28 mouse cellular contexts compared by ENCODE assay signal in the genomic region with DNA sequence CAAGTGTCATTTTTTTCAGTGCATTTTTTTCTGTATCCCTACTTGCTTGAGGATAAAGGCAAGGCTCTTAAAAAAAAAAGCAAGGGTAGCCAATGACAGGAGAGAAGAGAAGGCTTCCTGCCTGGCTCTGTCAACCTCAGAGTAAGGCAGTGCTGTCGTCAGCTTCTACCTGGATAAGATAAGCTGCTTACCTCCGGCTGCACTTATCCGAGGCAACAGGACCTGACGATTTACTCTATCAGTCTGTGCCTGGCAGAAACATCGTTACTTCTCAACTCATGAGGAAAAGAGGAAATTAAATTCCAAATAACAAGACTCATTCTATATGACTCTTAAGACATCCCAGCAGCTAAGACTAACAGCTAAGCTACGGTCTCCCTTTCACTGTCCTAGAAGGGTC. TPM values are rescaled to one million over a fixed set of nuclear protein-coding genes. Genes with fewer than 3 reads are reported as not detected.
DNase-seq lines count a peak whose midpoint lies in the region; ATAC-seq lines count a peak whose summit lies in the region.
"Had no signal": no experiment of that assay in that cellular context is flagged by ENCODE, and none has a peak within 500 bp of the region (broad histone marks: within the 10 kb centered on the region; RNA-seq: fewer than 3 reads in every experiment).

No protein-coding gene starts in this region.

- whole genome bisulfite sequencing in heart, embryonic 11.5 days (ENCODE audit: insufficient replicate concordance), result 61% methylated on average over 6 of the region's 6 CpGs

- no peak overlapping the region for H3K4me3 ChIP-seq in heart, embryonic 11.5 days (ENCODE audit: low read depth, low read length)
- H3K4me3 ChIP-seq: embryonic facial prominence, embryonic 13.5 days; embryonic facial prominence, embryonic 15.5 days; erythroblast, embryonic 14.5 days; forebrain, embryonic 10.5 days; forebrain, embryonic 12.5 days had no signal

- peak; percentile 56 for DNase-seq in heart, adult 11 months
- peak; percentile 35 for DNase-seq in retina, postnatal 7 days (ENCODE audit: low read depth, low spot score)
- no peak for DNase-seq in retina, embryonic 14.5 days (ENCODE audit: low spot score)
- DNase-seq in adrenal gland, postnatal 4 days (ENCODE audit: low spot score in 2 of 2), result no peak
- DNase-seq: adrenal gland, adult 8-10 months; adrenal gland, postnatal 14 days; adrenal gland, postnatal 36 days; B cell, adult 2 months; cerebellum, adult 11 months; cerebellum, adult 18-20 months; cerebellum, adult 8-10 months; cerebellum, adult 9-11 months; cerebellum, postnatal 14 days; cerebellum, postnatal 36 days; embryo, embryonic 11 days had no signal

- H3K4me2 ChIP-seq in heart, embryonic 11.5 days, result no peak overlapping the region
- H3K4me2 ChIP-seq: embryonic facial prominence, embryonic 13.5 days; embryonic facial prominence, embryonic 15.5 days; forebrain, embryonic 12.5 days had no signal

- no peak overlapping the region for H3K9ac ChIP-seq in heart, embryonic 11.5 days (ENCODE audit: low read depth, low read length)
- H3K9ac ChIP-seq: embryonic facial prominence, embryonic 13.5 days; embryonic facial prominence, embryonic 15.5 days; forebrain, embryonic 12.5 days had no signal

- no peak overlapping the region for H3K27ac ChIP-seq in heart, embryonic 11.5 days (ENCODE audit: low read depth, low read length)
- H3K27ac ChIP-seq: embryonic facial prominence, embryonic 13.5 days; embryonic facial prominence, embryonic 15.5 days; forebrain, embryonic 10.5 days; forebrain, embryonic 12.5 days had no signal

- no peaks in the 10 kb centered on the region for H3K27me3 ChIP-seq in heart, embryonic 11.5 days (ENCODE audit: control insufficient read depth, insufficient read depth, low read length)
- H3K27me3 ChIP-seq: CH12.LX; embryonic facial prominence, embryonic 13.5 days; embryonic facial prominence, embryonic 15.5 days; forebrain, embryonic 12.5 days; Patski had no signal

- no peaks in the 10 kb centered on the region for H3K9me3 ChIP-seq in heart, embryonic 11.5 days (replicated peaks; ENCODE audit: control insufficient read depth, low read length)
- H3K9me3 ChIP-seq: embryonic facial prominence, embryonic 13.5 days; embryonic facial prominence, embryonic 15.5 days; forebrain, embryonic 10.5 days; forebrain, embryonic 12.5 days; G1E had no signal

- peaks cover 20% of the 10 kb centered on the region for H3K36me3 ChIP-seq in heart, embryonic 11.5 days (ENCODE audit: control insufficient read depth, insufficient read depth, low read length)

- ATAC-seq in heart, embryonic 11.5 days (replicated peaks; ENCODE audit: insufficient number of reproducible peaks, low FRiP score, low TSS enrichment), result no peak
- ATAC-seq: activated CD4-positive, CD25-positive, alpha-beta regulatory T cell, adult 4 months; CD4-positive, CD25-positive, alpha-beta regulatory T cell, adult 4 months; forebrain, embryonic 14.5 days; forebrain, embryonic 16.5 days; Patski had no signal

- H3K4me1 ChIP-seq in heart, embryonic 11.5 days (ENCODE audit: control insufficient read depth, insufficient read depth, low read length), result no peaks in the 10 kb centered on the region
- H3K4me1 ChIP-seq: embryonic facial prominence, embryonic 13.5 days; embryonic facial prominence, embryonic 15.5 days; forebrain, embryonic 10.5 days; forebrain, embryonic 12.5 days had no signal

RNA-seq across cellular contexts. Expression of a gene that starts 34.2 kb away (rescaled TPM):
- 0.34 and 0.58 TPM in 2 replicates for polyA plus RNA-seq in heart, embryonic 11.5 days (2014; fragmentation: Nextera tagmentation; extraction: Ambion mirVana)
- total RNA-seq in adrenal gland, postnatal 4 days (2021), result 1 to 10 TPM in 1 of 2 experiments, under 1 TPM in 1; 0.87 to 1.1 TPM
- polyA plus RNA-seq: G1E had no signal

RNA-seq across cellular contexts. Expression of a gene that starts 50.8 kb away (rescaled TPM):
- 17.7 and 18.4 TPM in 2 replicates for polyA plus RNA-seq in heart, embryonic 11.5 days (2014; fragmentation: Nextera tagmentation; extraction: Ambion mirVana)
- total RNA-seq in adrenal gland, postnatal 4 days (2021), result 10 to 100 TPM; 19.5 to 20.8 TPM

RNA-seq across cellular contexts. Expression of a gene that starts 53.2 kb away (rescaled TPM):
- 11.5 and 13.7 TPM in 2 replicates for polyA plus RNA-seq in heart, embryonic 11.5 days (2014; fragmentation: Nextera tagmentation; extraction: Ambion mirVana)
- total RNA-seq in adrenal gland, postnatal 4 days (2021), result 10 to 100 TPM; 38.0 to 39.0 TPM

RNA-seq across cellular contexts. Expression of a gene that starts 54.2 kb away (rescaled TPM):
- 5.1 and 6.4 TPM in 2 replicates for polyA plus RNA-seq in heart, embryonic 11.5 days (2014; fragmentation: Nextera tagmentation; extraction: Ambion mirVana)
- 1 to 10 TPM; 3.1 TPM for total RNA-seq in adrenal gland, postnatal 4 days (2021)

Comparison
In these comparisons a context has a peak if more than half of its experiments do, and no peak if none do; other contexts are left out.
1. DNase-seq: peak in heart, adult 11 months (single experiment) and retina, postnatal 7 days (single experiment); none in retina, embryonic 14.5 days (single experiment) and adrenal gland, postnatal 4 days (0 of 2).